Mouse (Mus musculus): ENCODE measurements around the gene Tnik.

Tnik gene

GRCm38 (mm10) chr3:28263002-28263947 lies at the start of gene Tnik:
TSS of gene Tnik (plus strand) at chr3:28263214.
- in situ Hi-C loops (cut with MboI, MseI), result loop anchor here (25.0 kb wide), 1 partner anchor 1076 kb away; the partner anchor contains the start of gene Nceh1

- in situ Hi-C loops (cut with MboI, MseI), result no loop called here
Observed at GRCm38 (mm10) chr3:28214886-28215311, 48.1 kb upstream of the Tnik start.

- in situ Hi-C loops (cut with MboI, MseI), result no loop called here
Observed at GRCm38 (mm10) chr3:28217001-28217400, 46.0 kb upstream of the Tnik start.

- in situ Hi-C loops (cut with MboI, MseI), result no loop called here
Observed at GRCm38 (mm10) chr3:28219533-28219932, 43.5 kb upstream of the Tnik start.

- in situ Hi-C loops (cut with MboI, MseI), result no loop called here
Observed at GRCm38 (mm10) chr3:28219964-28220363, 43.0 kb upstream of the Tnik start.

- in situ Hi-C loops (cut with MboI, MseI), result no loop called here
Observed at GRCm38 (mm10) chr3:28224437-28225356, 38.3 kb upstream of the Tnik start.

GRCm38 (mm10) chr3:28225357-28225905 lies 37.6 kb upstream of the Tnik start:
- in situ Hi-C loops (cut with MboI, MseI), result no loop called here

GRCm38 (mm10) chr3:28226181-28226580 lies 36.8 kb upstream of the Tnik start:
- in situ Hi-C loops (cut with MboI, MseI), result no loop called here

- in situ Hi-C loops (cut with MboI, MseI), result no loop called here
Observed at GRCm38 (mm10) chr3:28228930-28229329, 34.1 kb upstream of the Tnik start.

- in situ Hi-C loops (cut with MboI, MseI), result no loop called here
Observed at GRCm38 (mm10) chr3:28229503-28229902, 33.5 kb upstream of the Tnik start.

GRCm38 (mm10) chr3:28232885-28233284 lies 30.1 kb upstream of the Tnik start:
- in situ Hi-C loops (cut with MboI, MseI), result no loop called here

- in situ Hi-C loops (cut with MboI, MseI), result no loop called here
Observed at GRCm38 (mm10) chr3:28234179-28234578, 28.8 kb upstream of the Tnik start.

GRCm38 (mm10) chr3:28236689-28237088 lies 26.3 kb upstream of the Tnik start:
- in situ Hi-C loops (cut with MboI, MseI), result no loop called here

GRCm38 (mm10) chr3:28238136-28238535 lies 24.9 kb upstream of the Tnik start:
- in situ Hi-C loops (cut with MboI, MseI), result no loop called here

- in situ Hi-C loops (cut with MboI, MseI), result no loop called here
Observed at GRCm38 (mm10) chr3:28242561-28242960, 20.5 kb upstream of the Tnik start.

GRCm38 (mm10) chr3:28244244-28244890 lies 18.6 kb upstream of the Tnik start:
- in situ Hi-C loops (cut with MboI, MseI), result no loop called here

GRCm38 (mm10) chr3:28248255-28248957 lies 14.6 kb upstream of the Tnik start:
- in situ Hi-C loops (cut with MboI, MseI), result no loop called here

GRCm38 (mm10) chr3:28255711-28256110 lies 7.3 kb upstream of the Tnik start:
- in situ Hi-C loops (cut with MboI, MseI), result loop anchor here (25.0 kb wide), 1 partner anchor 1068 kb away; the partner anchor contains the start of gene Nceh1

GRCm38 (mm10) chr3:28262371-28263001 lies 528 bp upstream of the Tnik start:
- in situ Hi-C loops (cut with MboI, MseI), result loop anchor here (25.0 kb wide), 1 partner anchor 1075 kb away; the partner anchor contains the start of gene Nceh1

Data from T-helper 2 cell (primary cell).